Mouse (Mus musculus): ENCODE results near the gene Zfp423.

Zfp423 gene

GRCm38 (mm10) chr8:87663349-87664216 lies 295.8 kb downstream of the Zfp423 start:
- peak; percentile 63 for DNase-seq (ENCODE audit: low spot score)

GRCm38 (mm10) chr8:87662811-87663341 lies 296.5 kb downstream of the Zfp423 start:
- DNase-seq (ENCODE audit: low spot score): no peak

- DNase-seq (ENCODE audit: low spot score): no peak
Observed at GRCm38 (mm10) chr8:87662307-87662771, 297.1 kb downstream of the Zfp423 start.

GRCm38 (mm10) chr8:87660916-87661910 lies 298.2 kb downstream of the Zfp423 start:
- DNase-seq (ENCODE audit: low spot score): no peak

- DNase-seq (ENCODE audit: low spot score): no peak
Observed at GRCm38 (mm10) chr8:87660029-87660915, 299.1 kb downstream of the Zfp423 start.

GRCm38 (mm10) chr8:87657488-87657887 lies 301.9 kb downstream of the Zfp423 start:
- DNase-seq (ENCODE audit: low spot score): no peak

GRCm38 (mm10) chr8:87656484-87657230 lies 302.7 kb downstream of the Zfp423 start:
- no peak for DNase-seq (ENCODE audit: low spot score)

- DNase-seq (ENCODE audit: low spot score): no peak
Observed at GRCm38 (mm10) chr8:87655946-87656345, 303.4 kb downstream of the Zfp423 start.

GRCm38 (mm10) chr8:87647781-87648180 lies 311.6 kb downstream of the Zfp423 start:
- DNase-seq (ENCODE audit: low spot score): no peak

GRCm38 (mm10) chr8:87645829-87646483 lies 313.4 kb downstream of the Zfp423 start:
- DNase-seq (ENCODE audit: low spot score): no peak

- DNase-seq (ENCODE audit: low spot score): no peak
Observed at GRCm38 (mm10) chr8:87645371-87645770, 314.0 kb downstream of the Zfp423 start.

GRCm38 (mm10) chr8:87640930-87641329 lies 318.5 kb downstream of the Zfp423 start:
- DNase-seq (ENCODE audit: low spot score): no peak

GRCm38 (mm10) chr8:87636226-87636742 lies 323.1 kb downstream of the Zfp423 start:
- DNase-seq (ENCODE audit: low spot score): no peak

- no peak for DNase-seq (ENCODE audit: low spot score)
Observed at GRCm38 (mm10) chr8:87631776-87632175, 327.6 kb downstream of the Zfp423 start.

- DNase-seq (ENCODE audit: low spot score): no peak
Observed at GRCm38 (mm10) chr8:87629656-87630055, 329.7 kb downstream of the Zfp423 start.

- DNase-seq (ENCODE audit: low spot score): no peak
Observed at GRCm38 (mm10) chr8:87621181-87621580, 338.2 kb downstream of the Zfp423 start.

- no peak for DNase-seq (ENCODE audit: low spot score)
Observed at GRCm38 (mm10) chr8:87620225-87620624, 339.2 kb downstream of the Zfp423 start.

- no peak for DNase-seq (ENCODE audit: low spot score)
Observed at GRCm38 (mm10) chr8:87619529-87619928, 339.9 kb downstream of the Zfp423 start.

- no peak for DNase-seq (ENCODE audit: low spot score)
Observed at GRCm38 (mm10) chr8:87619118-87619517, 340.3 kb downstream of the Zfp423 start.

GRCm38 (mm10) chr8:87613701-87614100 lies 345.7 kb downstream of the Zfp423 start:
- no peak for DNase-seq (ENCODE audit: low spot score)

Data from left cerebral cortex, adult 11 months (tissue).